Mouse (Mus musculus): ENCODE results near the gene Ccdc162. TPM values are rescaled to one million over a fixed set of nuclear protein-coding genes. Genes with fewer than 3 reads are reported as not detected.

Ccdc162 gene
- polyA plus RNA-seq, 1 experiment from 2014 or later: 2.2 TPM

DNA sequence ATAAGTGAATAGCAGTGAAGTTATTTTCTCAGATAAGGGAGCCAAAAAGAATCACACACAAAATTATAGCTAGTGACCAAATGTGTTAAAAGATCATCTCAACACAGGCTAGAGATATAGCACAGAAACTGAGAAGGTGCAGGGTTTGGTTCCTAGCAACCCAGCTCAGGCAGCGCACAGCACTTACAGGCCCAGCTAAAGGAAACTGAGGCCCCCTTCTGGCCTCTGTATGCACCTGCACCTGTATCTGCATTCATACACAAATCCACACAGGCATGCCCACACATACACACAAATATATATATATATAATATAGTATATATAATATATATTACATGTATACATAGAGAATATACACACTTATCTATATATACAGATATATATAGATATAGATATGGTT lies 84.4 kb downstream of the Ccdc162 start:
- H3K4me1 ChIP-seq (ENCODE audit: insufficient read depth, low read depth, low read length): no peaks in the 10 kb centered on the region
- no peaks in the 10 kb centered on the region for H3K27me3 ChIP-seq (replicated peaks; ENCODE audit: insufficient read depth, low read length)
- no peaks in the 10 kb centered on the region for H3K9me3 ChIP-seq (ENCODE audit: low read length)
- WGBS: 92% methylated on average over 1 of the region's 1 CpGs
- H3K27ac ChIP-seq (ENCODE audit: low read length): no peak overlapping the region
- TF ChIP-seq CTCF (IDR thresholded peaks at IDR 0.05) (0 out of 2 replicates have a peak, but pooled peaks have one; percentile 8), EP300 (IDR thresholded peaks at IDR 0.05) (no peak)
- no peak overlapping the region for H3K9ac ChIP-seq (replicated peaks; ENCODE audit: low read depth)
- no peak overlapping the region for H3K4me2 ChIP-seq (replicated peaks; ENCODE audit: low read depth, low read length)
- no peaks in the 10 kb centered on the region for H3K36me3 ChIP-seq (ENCODE audit: insufficient read depth, low read length)
- ATAC-seq (no peak), DNase-seq (ENCODE audit: low spot score) (no peak)
- H3K4me3 ChIP-seq (ENCODE audit: low read depth, low read length): no peak overlapping the region

GRCm38 (mm10) chr10:41626996-41627395 lies 89.4 kb downstream of the Ccdc162 start:
- H3K27me3 ChIP-seq (replicated peaks; ENCODE audit: insufficient read depth, low read length): no peaks in the 10 kb centered on the region
- 77% methylated on average over 3 of the region's 3 CpGs for WGBS
- H3K4me3 ChIP-seq (ENCODE audit: low read depth, low read length): no peak overlapping the region
- DNase-seq (ENCODE audit: low spot score) (no peak), ATAC-seq (no peak)
- no peaks in the 10 kb centered on the region for H3K9me3 ChIP-seq (ENCODE audit: low read length)
- H3K4me1 ChIP-seq (ENCODE audit: insufficient read depth, low read depth, low read length): no peaks in the 10 kb centered on the region
- H3K36me3 ChIP-seq (ENCODE audit: insufficient read depth, low read length): no peaks in the 10 kb centered on the region
- no peak overlapping the region for H3K4me2 ChIP-seq (replicated peaks; ENCODE audit: low read depth, low read length)
- H3K9ac ChIP-seq (replicated peaks; ENCODE audit: low read depth): no peak overlapping the region
- TF ChIP-seq EP300 (IDR thresholded peaks at IDR 0.05) (no peak), CTCF (IDR thresholded peaks at IDR 0.05) (no peak)
- no peak overlapping the region for H3K27ac ChIP-seq (ENCODE audit: low read length)

GRCm38 (mm10) chr10:41619988-41620387 lies 96.4 kb downstream of the Ccdc162 start:
- ATAC-seq: no peak
- Histone ChIP-seq H3K4me2 (replicated peaks; ENCODE audit: low read depth, low read length) (no peak overlapping the region), H3K27ac (ENCODE audit: low read length) (no peak overlapping the region), H3K9ac (replicated peaks; ENCODE audit: low read depth) (no peak overlapping the region), H3K27me3 (replicated peaks; ENCODE audit: insufficient read depth, low read length) (no peaks in the 10 kb centered on the region), H3K4me1 (ENCODE audit: insufficient read depth, low read depth, low read length) (no peaks in the 10 kb centered on the region), H3K4me3 (ENCODE audit: low read depth, low read length) (no peak overlapping the region), H3K9me3 (ENCODE audit: low read length) (no peaks in the 10 kb centered on the region), H3K36me3 (ENCODE audit: insufficient read depth, low read length) (no peaks in the 10 kb centered on the region)
- 98% methylated on average over 2 of the region's 2 CpGs for WGBS
- no peak for DNase-seq (ENCODE audit: low spot score)
- TF ChIP-seq EP300 (IDR thresholded peaks at IDR 0.05): no peak
- no peak for TF ChIP-seq CTCF (IDR thresholded peaks at IDR 0.05)

DNA sequence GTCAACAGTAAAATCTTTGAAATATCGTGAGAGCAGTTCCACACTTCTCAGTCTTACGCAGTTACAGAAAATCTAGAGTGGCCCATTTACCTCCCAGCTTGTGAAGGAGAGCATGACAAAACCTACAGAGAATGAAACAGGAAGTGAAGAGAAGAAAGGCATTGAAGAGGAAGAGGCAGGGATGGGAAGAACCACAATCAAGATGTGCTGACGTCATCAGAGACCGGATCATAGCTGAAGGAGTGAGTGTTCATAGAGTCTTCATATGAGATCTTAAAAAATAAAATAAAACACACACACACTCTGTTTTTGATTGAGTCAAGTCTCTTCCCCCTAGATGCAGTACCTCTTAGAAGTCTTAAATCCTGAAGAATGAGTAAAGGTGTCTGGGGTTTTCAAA lies 100.9 kb downstream of the Ccdc162 start:
- TF ChIP-seq EP300 (IDR thresholded peaks at IDR 0.05): no peak
- TF ChIP-seq CTCF (IDR thresholded peaks at IDR 0.05): no peak
- ATAC-seq: no peak
- Histone ChIP-seq H3K27ac (ENCODE audit: low read length) (no peak overlapping the region), H3K9ac (replicated peaks; ENCODE audit: low read depth) (no peak overlapping the region), H3K27me3 (replicated peaks; ENCODE audit: insufficient read depth, low read length) (no peaks in the 10 kb centered on the region), H3K36me3 (ENCODE audit: insufficient read depth, low read length) (no peaks in the 10 kb centered on the region), H3K4me3 (ENCODE audit: low read depth, low read length) (no peak overlapping the region), H3K9me3 (ENCODE audit: low read length) (no peaks in the 10 kb centered on the region), H3K4me1 (ENCODE audit: insufficient read depth, low read depth, low read length) (no peaks in the 10 kb centered on the region), H3K4me2 (replicated peaks; ENCODE audit: low read depth, low read length) (no peak overlapping the region)
- DNase-seq (ENCODE audit: low spot score): no peak
- WGBS: 81% methylated on average over 4 of the region's 4 CpGs

- ATAC-seq: no peak
- Histone ChIP-seq H3K4me3 (ENCODE audit: low read depth, low read length) (no peak overlapping the region), H3K27me3 (replicated peaks; ENCODE audit: insufficient read depth, low read length) (no peaks in the 10 kb centered on the region), H3K9ac (replicated peaks; ENCODE audit: low read depth) (no peak overlapping the region), H3K4me1 (ENCODE audit: insufficient read depth, low read depth, low read length) (no peaks in the 10 kb centered on the region), H3K9me3 (ENCODE audit: low read length) (no peaks in the 10 kb centered on the region), H3K4me2 (replicated peaks; ENCODE audit: low read depth, low read length) (no peak overlapping the region), H3K36me3 (ENCODE audit: insufficient read depth, low read length) (no peaks in the 10 kb centered on the region), H3K27ac (ENCODE audit: low read length) (no peak overlapping the region)
- TF ChIP-seq CTCF (IDR thresholded peaks at IDR 0.05) (no peak), EP300 (IDR thresholded peaks at IDR 0.05) (no peak)
- DNase-seq (ENCODE audit: low spot score): no peak
- 77% methylated on average over 5 of the region's 5 CpGs for WGBS
Measured at GRCm38 (mm10) chr10:41611941-41612340, 104.5 kb downstream of the Ccdc162 start.

- Histone ChIP-seq H3K27me3 (replicated peaks; ENCODE audit: insufficient read depth, low read length) (no peaks in the 10 kb centered on the region), H3K4me1 (ENCODE audit: insufficient read depth, low read depth, low read length) (0 out of 2 replicates have a peak, but pooled peaks cover 4% of the 10 kb centered on the region), H3K4me3 (ENCODE audit: low read depth, low read length) (no peak overlapping the region), H3K36me3 (ENCODE audit: insufficient read depth, low read length) (no peaks in the 10 kb centered on the region), H3K9ac (replicated peaks; ENCODE audit: low read depth) (no peak overlapping the region), H3K4me2 (replicated peaks; ENCODE audit: low read depth, low read length) (no peak overlapping the region), H3K27ac (ENCODE audit: low read length) (no peak overlapping the region), H3K9me3 (ENCODE audit: low read length) (no peaks in the 10 kb centered on the region)
- 30% methylated on average over 1 of the region's 1 CpGs for WGBS
- DNase-seq (ENCODE audit: low spot score) (no peak), ATAC-seq (no peak)
- TF ChIP-seq CTCF (IDR thresholded peaks at IDR 0.05) (no peak), EP300 (IDR thresholded peaks at IDR 0.05) (no peak)
Measured at GRCm38 (mm10) chr10:41609475-41609874, 107.0 kb downstream of the Ccdc162 start.

DNA sequence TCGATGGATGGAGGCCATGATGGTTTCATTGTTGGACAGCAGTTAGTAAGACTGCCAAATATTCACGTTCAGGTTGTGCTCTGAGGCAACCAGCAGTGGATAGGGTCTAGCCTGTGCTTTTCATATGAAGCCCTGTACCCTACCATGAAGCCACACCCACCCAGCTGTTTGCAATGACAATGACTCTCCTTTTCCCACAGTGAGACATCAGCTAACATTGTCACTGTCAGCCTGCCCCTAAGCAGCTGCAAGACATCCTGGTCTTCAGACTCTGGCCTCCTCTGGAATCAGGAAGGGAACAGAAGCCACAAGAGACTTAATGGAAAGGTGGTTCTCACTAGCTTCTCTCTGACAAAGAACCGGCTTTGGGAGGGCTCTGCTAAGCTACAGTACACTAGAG lies 107.9 kb downstream of the Ccdc162 start:
- Histone ChIP-seq H3K27ac (ENCODE audit: low read length) (no peak overlapping the region), H3K4me2 (replicated peaks; ENCODE audit: low read depth, low read length) (no peak overlapping the region), H3K4me3 (ENCODE audit: low read depth, low read length) (no peak overlapping the region), H3K36me3 (ENCODE audit: insufficient read depth, low read length) (no peaks in the 10 kb centered on the region), H3K4me1 (ENCODE audit: insufficient read depth, low read depth, low read length) (0 out of 2 replicates have a peak, but pooled peaks cover 4% of the 10 kb centered on the region), H3K9me3 (ENCODE audit: low read length) (no peaks in the 10 kb centered on the region), H3K9ac (replicated peaks; ENCODE audit: low read depth) (no peak overlapping the region), H3K27me3 (replicated peaks; ENCODE audit: insufficient read depth, low read length) (no peaks in the 10 kb centered on the region)
- no peak for ATAC-seq
- no peak for TF ChIP-seq CTCF (IDR thresholded peaks at IDR 0.05)
- no peak for TF ChIP-seq EP300 (IDR thresholded peaks at IDR 0.05)
- WGBS: 82% methylated on average over 3 of the region's 3 CpGs
- DNase-seq (ENCODE audit: low spot score): no peak

Data from lung, postnatal 0 days (tissue).